10 mouse cellular contexts compared by ENCODE assay signal in the genomic region with DNA sequence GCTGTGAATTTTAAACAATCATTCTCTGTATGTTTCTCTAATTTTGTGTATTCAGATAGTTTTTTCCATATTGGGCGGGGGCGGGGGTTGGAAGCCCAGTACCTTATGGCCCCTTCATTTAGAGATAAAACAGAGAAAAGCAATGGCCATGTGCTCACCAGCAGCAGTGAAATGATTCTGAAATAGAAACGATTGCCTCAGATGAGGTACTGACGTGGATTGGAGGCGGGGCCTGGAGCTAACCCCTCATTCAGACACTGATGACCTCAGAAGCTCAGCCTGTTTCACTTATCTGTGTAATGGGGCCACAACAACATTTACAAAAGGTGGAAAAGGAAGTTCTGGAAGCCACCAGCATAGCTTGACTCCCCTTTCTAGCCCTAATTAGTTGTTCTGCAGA.
DNase-seq lines count a peak whose midpoint lies in the region; ATAC-seq and TF ChIP-seq lines count a peak whose summit lies in the region.
"Had no signal": no experiment of that assay in that cellular context is flagged by ENCODE, and none has a peak within 500 bp of the region (broad histone marks: within the 10 kb centered on the region; RNA-seq: fewer than 3 reads in every experiment).

No protein-coding gene starts in this region.

- no peak overlapping the region for H3K4me3 ChIP-seq in embryonic facial prominence, embryonic 11.5 days (ENCODE audit: low read depth, low read length)
- no peak overlapping the region for H3K4me3 ChIP-seq in hindbrain, embryonic 13.5 days
- H3K4me3 ChIP-seq in neural tube, embryonic 11.5 days (ENCODE audit: low read depth, low read length) = no peak overlapping the region
- H3K4me3 ChIP-seq in thymus, adult 2 months (ENCODE audit: control insufficient read depth, insufficient read depth, low read length) = no peak overlapping the region
- no peak overlapping the region for H3K4me3 ChIP-seq in stomach, postnatal 0 days (ENCODE audit: low read depth, low read length)

- no peak overlapping the region for H3K4me2 ChIP-seq in embryonic facial prominence, embryonic 11.5 days (ENCODE audit: low read depth, low read length)
- H3K4me2 ChIP-seq in hindbrain, embryonic 13.5 days = no peak overlapping the region
- H3K4me2 ChIP-seq in neural tube, embryonic 11.5 days (ENCODE audit: low read depth) = no peak overlapping the region
- no peak overlapping the region for H3K4me2 ChIP-seq in stomach, postnatal 0 days (replicated peaks; ENCODE audit: low read depth)

- H3K27me3 ChIP-seq in embryonic facial prominence, embryonic 11.5 days (ENCODE audit: control insufficient read depth, insufficient read depth, low read length) = peaks cover 2% of the 10 kb centered on the region; the same call in 1 of the 2 replicates
- H3K27me3 ChIP-seq in hindbrain, embryonic 13.5 days = peaks cover 34% of the 10 kb centered on the region
- H3K27me3 ChIP-seq in neural tube, embryonic 11.5 days (ENCODE audit: control insufficient read depth, insufficient read depth, low read length) = no peaks in the 10 kb centered on the region
- no peaks in the 10 kb centered on the region for H3K27me3 ChIP-seq in thymus, adult 2 months (ENCODE audit: control insufficient read depth, insufficient read depth, low read length)
- H3K27me3 ChIP-seq in stomach, postnatal 0 days (ENCODE audit: control insufficient read depth, insufficient read depth, low read length) = 0 out of 2 replicates have a peak, but pooled peaks cover 2% of the 10 kb centered on the region

- 17% methylated on average over 5 of the region's 5 CpGs for WGBS in embryonic facial prominence, embryonic 11.5 days
- 9% methylated on average over 5 of the region's 5 CpGs for WGBS in hindbrain, embryonic 13.5 days
- WGBS in neural tube, embryonic 11.5 days = 8% methylated on average over 5 of the region's 5 CpGs
- WGBS in thymus, adult 2 months = 82% methylated on average over 5 of the region's 5 CpGs
- WGBS in stomach, postnatal 0 days = 56% methylated on average over 5 of the region's 5 CpGs

- 0 out of 2 replicates have a peak overlapping the region, but pooled peaks have one; percentile 13 for H3K9ac ChIP-seq in embryonic facial prominence, embryonic 11.5 days (replicated peaks; ENCODE audit: low read length)
- H3K9ac ChIP-seq in hindbrain, embryonic 13.5 days = no peak overlapping the region
- no peak overlapping the region for H3K9ac ChIP-seq in neural tube, embryonic 11.5 days (ENCODE audit: low read length)
- H3K9ac ChIP-seq in stomach, postnatal 0 days (ENCODE audit: low read length) = no peak overlapping the region

- no peak overlapping the region for H3K27ac ChIP-seq in embryonic facial prominence, embryonic 11.5 days (replicated peaks; ENCODE audit: low read depth, low read length)
- H3K27ac ChIP-seq in hindbrain, embryonic 13.5 days = 0 out of 2 replicates have a peak overlapping the region, but pooled peaks have one; percentile 2
- H3K27ac ChIP-seq in neural tube, embryonic 11.5 days (ENCODE audit: low read depth, low read length) = peak overlapping the region; percentile 85
- no peak overlapping the region for H3K27ac ChIP-seq in thymus, adult 2 months (ENCODE audit: control insufficient read depth, insufficient read depth, low read length)
- no peak overlapping the region for H3K27ac ChIP-seq in stomach, postnatal 0 days (replicated peaks)

- ATAC-seq in embryonic facial prominence, embryonic 11.5 days (replicated peaks; ENCODE audit: insufficient number of reproducible peaks, low FRiP score, low TSS enrichment, low read depth) = no peak
- ATAC-seq in hindbrain, embryonic 13.5 days (ENCODE audit: low FRiP score) = peak; percentile 30; the same call in 1 of the 2 replicates
- peak; percentile 57 for ATAC-seq in neural tube, embryonic 11.5 days (ENCODE audit: insufficient read depth, low FRiP score, low TSS enrichment)
- ATAC-seq in stomach, postnatal 0 days (ENCODE audit: low FRiP score, low TSS enrichment) = no peak

- no peaks in the 10 kb centered on the region; the same call in 1 of the 2 replicates for H3K4me1 ChIP-seq in embryonic facial prominence, embryonic 11.5 days (ENCODE audit: control insufficient read depth, insufficient read depth, low read length)
- peaks cover 44% of the 10 kb centered on the region for H3K4me1 ChIP-seq in hindbrain, embryonic 13.5 days (replicated peaks)
- peaks cover 28% of the 10 kb centered on the region for H3K4me1 ChIP-seq in neural tube, embryonic 11.5 days (ENCODE audit: control insufficient read depth, insufficient read depth, low read length)
- no peaks in the 10 kb centered on the region for H3K4me1 ChIP-seq in thymus, adult 2 months (replicated peaks; ENCODE audit: control insufficient read depth, insufficient read depth, low read length)
- no peaks in the 10 kb centered on the region for H3K4me1 ChIP-seq in stomach, postnatal 0 days (replicated peaks; ENCODE audit: control insufficient read depth, insufficient read depth)

- no peaks in the 10 kb centered on the region for H3K9me3 ChIP-seq in embryonic facial prominence, embryonic 11.5 days (replicated peaks; ENCODE audit: control insufficient read depth, low read length)
- no peaks in the 10 kb centered on the region for H3K9me3 ChIP-seq in hindbrain, embryonic 13.5 days
- no peaks in the 10 kb centered on the region for H3K9me3 ChIP-seq in neural tube, embryonic 11.5 days (ENCODE audit: control insufficient read depth, low read length)
- no peaks in the 10 kb centered on the region for H3K9me3 ChIP-seq in stomach, postnatal 0 days (ENCODE audit: control insufficient read depth, low read length)

- no peak for TF ChIP-seq CTCF in thymus, adult 2 months (IDR thresholded peaks at IDR 0.05; ENCODE audit: borderline replicate concordance, control insufficient read depth, extremely low read depth, insufficient read depth, low read length, poor library complexity)
- TF ChIP-seq CTCF in stomach, postnatal 0 days (IDR thresholded peaks at IDR 0.05; ENCODE audit: low read depth) = no peak

- peak; percentile 82 for DNase-seq in embryo, embryonic 10 days (ENCODE audit: low spot score)
- no peak for DNase-seq in embryo, embryonic 9.5 days (ENCODE audit: extremely low spot score)
- peak; percentile 53 for DNase-seq in embryonic facial prominence, embryonic 11.5 days (ENCODE audit: low spot score)
- peak; percentile 75 for DNase-seq in neural tube, embryonic 11.5 days (ENCODE audit: low spot score)
- DNase-seq in lung, postnatal 10 days = no peak
- DNase-seq in thymus, adult 2 months = no peak
- DNase-seq in stomach, postnatal 0 days (ENCODE audit: low spot score) = no peak
- DNase-seq: adrenal gland, postnatal 25 days; lung, postnatal 36 days had no signal

- TF ChIP-seq POLR2A in thymus, adult 2 months (IDR thresholded peaks at IDR 0.05; ENCODE audit: control insufficient read depth, extremely low read depth, insufficient read depth, low read length, poor library complexity) = no peak

- H3K36me3 ChIP-seq in embryonic facial prominence, embryonic 11.5 days (replicated peaks; ENCODE audit: control insufficient read depth, insufficient read depth, low read depth, low read length) = no peaks in the 10 kb centered on the region
- no peaks in the 10 kb centered on the region for H3K36me3 ChIP-seq in hindbrain, embryonic 13.5 days
- no peaks in the 10 kb centered on the region for H3K36me3 ChIP-seq in neural tube, embryonic 11.5 days (ENCODE audit: control insufficient read depth, insufficient read depth, low read length)
- H3K36me3 ChIP-seq in thymus, adult 2 months (ENCODE audit: control insufficient read depth, insufficient read depth, low read length) = no peaks in the 10 kb centered on the region
- H3K36me3 ChIP-seq in stomach, postnatal 0 days (ENCODE audit: control insufficient read depth, insufficient read depth, low read length) = no peaks in the 10 kb centered on the region

- TF ChIP-seq EP300 in stomach, postnatal 0 days (optimal IDR thresholded peaks at IDR 0.05) = no peak

Comparison
In these comparisons a context has a peak if more than half of its experiments do, and no peak if none do; other contexts are left out.
1. DNase-seq: peak in embryo, embryonic 10 days (single experiment), embryonic facial prominence, embryonic 11.5 days (single experiment) and neural tube, embryonic 11.5 days (single experiment); none in embryo, embryonic 9.5 days (single experiment), lung, postnatal 10 days (single experiment), thymus, adult 2 months (single experiment) and stomach, postnatal 0 days (single experiment).
2. ATAC-seq: peak in hindbrain, embryonic 13.5 days (single experiment) and neural tube, embryonic 11.5 days (single experiment); none in embryonic facial prominence, embryonic 11.5 days (single experiment) and stomach, postnatal 0 days (single experiment).
3. H3K27ac ChIP-seq: peak in hindbrain, embryonic 13.5 days (single experiment) and neural tube, embryonic 11.5 days (single experiment); none in embryonic facial prominence, embryonic 11.5 days (single experiment), thymus, adult 2 months (single experiment) and stomach, postnatal 0 days (single experiment).